Comparison of ENCODE assay signal across 15 mouse cellular contexts in genomic region chr2:129166466-129167463, GRCm38 (mm10). TPM values are rescaled to one million over a fixed set of nuclear protein-coding genes. Genes with fewer than 3 reads are reported as not detected.
A peak's percentile ranks its signal among the peaks of the same experiment; 100 is the strongest.
DNase-seq lines count a peak whose midpoint lies in the region; ATAC-seq and TF ChIP-seq lines count a peak whose summit lies in the region.
"Had no signal": no experiment of that assay in that cellular context is flagged by ENCODE, and none has a peak within 500 bp of the region (broad histone marks: within the 10 kb centered on the region; RNA-seq: fewer than 3 reads in every experiment).

No protein-coding gene starts in this region.

- no peaks in the 10 kb centered on the region for H3K4me1 ChIP-seq in kidney, postnatal 0 days (replicated peaks; ENCODE audit: insufficient read depth, low read length)
- H3K4me1 ChIP-seq in kidney, embryonic 14.5 days (ENCODE audit: control insufficient read depth, insufficient read depth, low read length): no peaks in the 10 kb centered on the region
- H3K4me1 ChIP-seq in heart, embryonic 16.5 days (ENCODE audit: control insufficient read depth, insufficient read depth, low read length): peaks cover 9% of the 10 kb centered on the region; the same call in 1 of the 2 replicates
- H3K4me1 ChIP-seq: midbrain, embryonic 15.5 days; neural tube, embryonic 13.5 days had no signal

- no peak overlapping the region for H3K9ac ChIP-seq in kidney, postnatal 0 days (ENCODE audit: low read depth, low read length)
- no peak overlapping the region for H3K9ac ChIP-seq in kidney, embryonic 14.5 days (ENCODE audit: low read depth, low read length)
- no peak overlapping the region for H3K9ac ChIP-seq in heart, embryonic 16.5 days (ENCODE audit: low read length)
- H3K9ac ChIP-seq: midbrain, embryonic 15.5 days; neural tube, embryonic 13.5 days had no signal

- TF ChIP-seq CTCF in kidney, postnatal 0 days (IDR thresholded peaks at IDR 0.05; ENCODE audit: low read depth): no peak
- no peak for TF ChIP-seq CTCF in C2C12 (IDR thresholded peaks at IDR 0.05; ENCODE audit: control insufficient read depth, insufficient read depth, insufficient read length)

- no peak overlapping the region for H3K4me3 ChIP-seq in kidney, postnatal 0 days (replicated peaks; ENCODE audit: low read depth, low read length)
- no peak overlapping the region for H3K4me3 ChIP-seq in kidney, embryonic 14.5 days (ENCODE audit: low read length)
- H3K4me3 ChIP-seq in C2C12 (ENCODE audit: insufficient read depth, poor library complexity, severe bottlenecking): no peak overlapping the region
- no peak overlapping the region for H3K4me3 ChIP-seq in heart, embryonic 16.5 days (ENCODE audit: low read length)
- H3K4me3 ChIP-seq: midbrain, embryonic 15.5 days; neural tube, embryonic 13.5 days had no signal

- no peak overlapping the region for H3K4me2 ChIP-seq in kidney, postnatal 0 days (ENCODE audit: low read length)
- H3K4me2 ChIP-seq in kidney, embryonic 14.5 days (replicated peaks; ENCODE audit: low read depth, low read length): no peak overlapping the region
- no peak overlapping the region for H3K4me2 ChIP-seq in heart, embryonic 16.5 days (ENCODE audit: low read depth, low read length)
- H3K4me2 ChIP-seq: midbrain, embryonic 15.5 days; neural tube, embryonic 13.5 days had no signal

- peak overlapping the region; percentile 26; the same call in 1 of the 2 replicates for H3K27ac ChIP-seq in kidney, postnatal 0 days
- H3K27ac ChIP-seq in kidney, embryonic 14.5 days (ENCODE audit: low read depth, low read length): no peak overlapping the region
- H3K27ac ChIP-seq in heart, embryonic 16.5 days (ENCODE audit: low read length): peak overlapping the region; percentile 70
- H3K27ac ChIP-seq: hindbrain, postnatal 0 days; midbrain, embryonic 15.5 days; neural tube, embryonic 13.5 days had no signal

- no peak overlapping the region for H3ac ChIP-seq in C2C12 (ENCODE audit: control insufficient read depth, insufficient read length, low read depth)

- ATAC-seq in kidney, postnatal 0 days (replicated peaks; ENCODE audit: low FRiP score, low read depth): no peak
- no peak for ATAC-seq in kidney, embryonic 14.5 days (ENCODE audit: low FRiP score, low TSS enrichment)
- ATAC-seq in heart, embryonic 16.5 days (replicated peaks; ENCODE audit: extremely low read depth, insufficient read depth, low FRiP score): peak; percentile 52
- ATAC-seq: activated CD4-positive, CD25-positive, alpha-beta regulatory T cell, adult 4 months; hindbrain, postnatal 0 days; midbrain, embryonic 15.5 days had no signal

- 67% methylated on average over 10 of the region's 10 CpGs for WGBS in kidney, postnatal 0 days
- WGBS in kidney, embryonic 14.5 days: 79% methylated on average over 10 of the region's 10 CpGs
- 38% methylated on average over 10 of the region's 10 CpGs for WGBS in heart, embryonic 16.5 days

- no peaks in the 10 kb centered on the region for H3K27me3 ChIP-seq in kidney, postnatal 0 days (ENCODE audit: insufficient read depth, low read length)
- no peaks in the 10 kb centered on the region for H3K27me3 ChIP-seq in kidney, embryonic 14.5 days (ENCODE audit: control insufficient read depth, insufficient read depth, low read length)
- H3K27me3 ChIP-seq in C2C12 (ENCODE audit: control insufficient read depth, insufficient read depth, insufficient read length): no peaks in the 10 kb centered on the region
- no peaks in the 10 kb centered on the region for H3K27me3 ChIP-seq in heart, embryonic 16.5 days (ENCODE audit: control insufficient read depth, insufficient read depth, low read length)
- H3K27me3 ChIP-seq: CH12.LX; midbrain, embryonic 15.5 days; neural tube, embryonic 13.5 days had no signal

- H3K79me2 ChIP-seq in C2C12 (ENCODE audit: control insufficient read depth, insufficient read depth): no peaks in the 10 kb centered on the region

- DNase-seq in kidney, postnatal 0 days (ENCODE audit: low spot score): peak; percentile 33
- DNase-seq in Muller cell, postnatal 12 days (ENCODE audit: inconsistent ontology term): peak; percentile 38
- no peak for DNase-seq in right cerebral cortex, postnatal 36 days (ENCODE audit: low spot score in 2 of 2)
- DNase-seq in urinary bladder, postnatal 10 days (ENCODE audit: low spot score): no peak
- DNase-seq: cerebellum, adult 11 months; kidney, postnatal 25 days; layer of hippocampus, postnatal 36 days had no signal

- no peaks in the 10 kb centered on the region for H3K9me3 ChIP-seq in kidney, postnatal 0 days (replicated peaks; ENCODE audit: low read length)
- 0 out of 2 replicates have a peak, but pooled peaks cover 2% of the 10 kb centered on the region for H3K9me3 ChIP-seq in kidney, embryonic 14.5 days (ENCODE audit: control insufficient read depth, low read length)
- peaks cover 3% of the 10 kb centered on the region; the same call in 1 of the 2 replicates for H3K9me3 ChIP-seq in heart, embryonic 16.5 days (replicated peaks; ENCODE audit: control insufficient read depth, low read length)
- H3K9me3 ChIP-seq: midbrain, embryonic 15.5 days; neural tube, embryonic 13.5 days had no signal

- no peaks in the 10 kb centered on the region for H3K79me3 ChIP-seq in C2C12 (ENCODE audit: low read depth)

- no peaks in the 10 kb centered on the region for H3K36me3 ChIP-seq in kidney, postnatal 0 days (ENCODE audit: insufficient read depth, low read length)
- no peaks in the 10 kb centered on the region for H3K36me3 ChIP-seq in kidney, embryonic 14.5 days (ENCODE audit: control insufficient read depth, insufficient read depth, low read length)
- H3K36me3 ChIP-seq in C2C12 (ENCODE audit: control insufficient read depth, insufficient read depth): no peaks in the 10 kb centered on the region
- H3K36me3 ChIP-seq in heart, embryonic 16.5 days (ENCODE audit: control insufficient read depth, insufficient read depth): no peaks in the 10 kb centered on the region
- H3K36me3 ChIP-seq: midbrain, embryonic 15.5 days; neural tube, embryonic 13.5 days had no signal

TF ChIP-seq in C2C12, 6 proteins besides CTCF, POLR2A, EP300 and RAD21:
- peak; percentile 64 for TF ChIP-seq FOSL1 (IDR thresholded peaks at IDR 0.05; ENCODE audit: insufficient read depth, low read length, poor library complexity, severe bottlenecking)
- TF ChIP-seq MYOD1 (IDR thresholded peaks at IDR 0.05; ENCODE audit: control insufficient read depth, insufficient read length, low read depth): no peak
- no peak for TF ChIP-seq MYOG (IDR thresholded peaks at IDR 0.05; ENCODE audit: control insufficient read depth, extremely low read depth, insufficient read length)
- peak; percentile 74 for TF ChIP-seq MAX (IDR thresholded peaks at IDR 0.05)
- TF ChIP-seq USF1 (IDR thresholded peaks at IDR 0.05; ENCODE audit: low read depth): no peak
- no peak for TF ChIP-seq CEBPB (IDR thresholded peaks at IDR 0.05; ENCODE audit: low read depth)

RNA-seq across cellular contexts. Expression of gene Slc20a1, which starts 31.8 kb away (rescaled TPM):
- 12.4 and 15.2 TPM in 2 replicates for polyA plus RNA-seq in kidney, postnatal 0 days (2015; fragmentation: Nextera tagmentation; extraction: Ambion mirVana)
- 16.4 and 34.5 TPM in 2 replicates for polyA plus RNA-seq in kidney, embryonic 14.5 days (2014; fragmentation: Nextera tagmentation; extraction: Ambion mirVana)
- 57.4 TPM for polyA plus RNA-seq in C2C12 (2012; fragmentation: generic; extraction: Trizol)
- polyA plus RNA-seq in heart, embryonic 16.5 days (2015; fragmentation: Nextera tagmentation; extraction: Ambion mirVana): 20.5 and 21.1 TPM in 2 replicates

RNA-seq across cellular contexts. Expression of gene Chchd5, which starts 37.3 kb away (rescaled TPM):
- polyA plus RNA-seq in kidney, postnatal 0 days (2015; fragmentation: Nextera tagmentation; extraction: Ambion mirVana): 24.9 and 26.8 TPM in 2 replicates
- 26.8 and 26.9 TPM in 2 replicates for polyA plus RNA-seq in kidney, embryonic 14.5 days (2014; fragmentation: Nextera tagmentation; extraction: Ambion mirVana)
- 27.1 TPM for polyA plus RNA-seq in C2C12 (2012; fragmentation: generic; extraction: Trizol)
- 17.6 and 18.2 TPM in 2 replicates for polyA plus RNA-seq in heart, embryonic 16.5 days (2015; fragmentation: Nextera tagmentation; extraction: Ambion mirVana)

Comparison
In these comparisons a context has a peak if more than half of its experiments do, and no peak if none do; other contexts are left out.
1. DNase-seq: peak in kidney, postnatal 0 days (single experiment) and Muller cell, postnatal 12 days (single experiment); none in right cerebral cortex, postnatal 36 days (0 of 2) and urinary bladder, postnatal 10 days (single experiment).